Mouse (Mus musculus) Patski (cell line): ENCODE data around the gene Zan. TPM values are rescaled to one million over a fixed set of nuclear protein-coding genes. Genes with fewer than 3 reads are reported as not detected.

ENCODE experiments used
- ATAC-seq: fragments of 100-300 bp; one replicate; pipeline ENCODE4 v1.8.0; 2021
- CTCF ChIA-PET: fragments of 350-600 bp; sonication (Branson Sonifier 250); formaldehyde crosslinking; loops from one replicate; lab custom pipeline; 2022; ENCODE audit warnings: inconsistent platforms; lab: Charles Lee
- POLR2A ChIA-PET: fragments of 350-600 bp; sonication (Branson Sonifier 250); formaldehyde crosslinking; loops from one replicate; lab custom pipeline; 2022; ENCODE audit warnings: antibody characterized with exemption, inconsistent platforms; lab: Charles Lee
- DNase-seq: peaks from one replicate; pipeline ENCODE4 v3.0.0-alpha.2; 2011; ENCODE audit warnings: low read depth, low spot score
- H3K27me3 ChIP-seq: fragments of 371-371 bp; one replicate; pipeline ENCODE4 v1.5.1; 2021
- CTCF ChIP-seq: fragments of 100-300 bp; IDR thresholded peaks from one replicate; pipeline ENCODE4 v1.5.1; 2021
- in situ Hi-C: fragments of 300-500 bp; cut with MboI; formaldehyde crosslinking; loops from 3 replicates; pipeline ENCODE4 v1.11.1; 2018; ENCODE audit warnings: low pct_unique_long_range_greater_than_20kb, mixed read lengths
- polyA plus RNA-seq: library from polyadenylated mRNA; unstranded; gene quantifications from one replicate; pipeline ENCODE4 v1.2.3, GENCODE M21; 2021

The Zan gene
- polyA plus RNA-seq, 1 experiment from 2014 or later = 7.9 TPM

- no peak for DNase-seq
- TF ChIP-seq CTCF = no peak
- H3K27me3 ChIP-seq = no peaks in the 10 kb centered on the region
- in situ Hi-C loops = no loop called here
- POLR2A ChIA-PET = interaction anchor here (1.2 to 2.1 kb wide), 4 partner anchors 10 to 18 kb away, joined by 3 to 8 read pairs (median 4); no protein-coding TSS in a partner anchor
- no peak for ATAC-seq
- CTCF ChIA-PET = interaction anchor here (1.2 to 1.4 kb wide), 3 partner anchors 10 to 36 kb away, joined by 3 to 4 read pairs (median 3); partner anchors contain the start of gene Slc12a9
Observed at GRCm38 (mm10) chr5:137369665-137370064, 107.2 kb downstream of the Zan start.

DNA sequence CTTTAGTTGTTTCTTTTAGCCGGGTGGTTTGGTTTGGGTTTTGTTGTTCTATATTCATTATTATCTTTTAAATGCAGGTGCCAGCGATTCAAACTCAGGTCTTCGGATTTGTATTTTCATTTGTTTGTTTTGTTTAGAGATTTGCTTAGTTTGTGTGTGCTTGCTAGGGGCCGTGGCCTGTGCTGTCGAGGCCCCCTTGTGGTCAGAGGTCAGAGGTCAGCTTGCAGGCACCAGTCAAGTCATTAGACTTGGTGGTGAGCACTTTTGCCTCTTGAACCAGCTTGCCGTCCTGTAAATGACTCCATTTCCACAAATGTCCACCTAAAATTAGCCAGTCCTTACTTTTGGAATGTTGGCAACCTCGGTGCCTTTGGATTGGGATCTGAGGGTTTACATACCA lies 118.5 kb downstream of the Zan start:
- H3K27me3 ChIP-seq = no peaks in the 10 kb centered on the region
- DNase-seq = no peak
- ATAC-seq = no peak
- in situ Hi-C loops = no loop called here
- ChIA-PET CTCF (interaction anchor here (2.7 to 3.0 kb wide), 2 partner anchors 17 to 24 kb away, joined by 7 to 9 read pairs; no protein-coding TSS in a partner anchor), POLR2A (interaction anchor here (0.6 to 1.5 kb wide), 3 partner anchors 9 to 152 kb away, joined by 3 to 4 read pairs (median 4); no protein-coding TSS in a partner anchor)
- no peak for TF ChIP-seq CTCF

DNA sequence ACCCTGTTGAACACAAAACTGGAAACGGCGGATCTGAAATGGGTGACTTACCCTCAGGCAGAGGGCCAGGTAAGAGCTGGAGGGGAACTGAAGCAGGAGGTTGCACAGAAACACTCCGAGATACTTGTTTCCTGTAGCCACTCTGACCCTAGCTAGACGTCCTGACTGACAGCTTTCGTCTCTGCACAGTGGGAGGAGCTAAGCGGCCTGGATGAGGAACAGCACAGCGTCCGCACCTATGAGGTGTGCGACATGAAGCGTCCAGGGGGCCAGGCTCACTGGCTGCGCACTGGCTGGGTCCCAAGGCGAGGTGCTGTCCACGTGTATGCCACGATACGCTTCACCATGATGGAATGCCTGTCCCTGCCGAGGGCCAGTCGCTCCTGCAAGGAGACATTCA lies 122.8 kb downstream of the Zan start:
- CTCF ChIA-PET = interaction anchor here (1.4 to 2.7 kb wide), 2 partner anchors 10 to 18 kb away, joined by 3 to 6 read pairs; no protein-coding TSS in a partner anchor
- ATAC-seq (no peak), DNase-seq (no peak)
- H3K27me3 ChIP-seq = no peaks in the 10 kb centered on the region
- POLR2A ChIA-PET = interaction anchor here (1.1 to 1.6 kb wide), 3 partner anchors 16 to 31 kb away, joined by 3 to 5 read pairs (median 3); no protein-coding TSS in a partner anchor
- no peak for TF ChIP-seq CTCF
- in situ Hi-C loops = no loop called here

DNA sequence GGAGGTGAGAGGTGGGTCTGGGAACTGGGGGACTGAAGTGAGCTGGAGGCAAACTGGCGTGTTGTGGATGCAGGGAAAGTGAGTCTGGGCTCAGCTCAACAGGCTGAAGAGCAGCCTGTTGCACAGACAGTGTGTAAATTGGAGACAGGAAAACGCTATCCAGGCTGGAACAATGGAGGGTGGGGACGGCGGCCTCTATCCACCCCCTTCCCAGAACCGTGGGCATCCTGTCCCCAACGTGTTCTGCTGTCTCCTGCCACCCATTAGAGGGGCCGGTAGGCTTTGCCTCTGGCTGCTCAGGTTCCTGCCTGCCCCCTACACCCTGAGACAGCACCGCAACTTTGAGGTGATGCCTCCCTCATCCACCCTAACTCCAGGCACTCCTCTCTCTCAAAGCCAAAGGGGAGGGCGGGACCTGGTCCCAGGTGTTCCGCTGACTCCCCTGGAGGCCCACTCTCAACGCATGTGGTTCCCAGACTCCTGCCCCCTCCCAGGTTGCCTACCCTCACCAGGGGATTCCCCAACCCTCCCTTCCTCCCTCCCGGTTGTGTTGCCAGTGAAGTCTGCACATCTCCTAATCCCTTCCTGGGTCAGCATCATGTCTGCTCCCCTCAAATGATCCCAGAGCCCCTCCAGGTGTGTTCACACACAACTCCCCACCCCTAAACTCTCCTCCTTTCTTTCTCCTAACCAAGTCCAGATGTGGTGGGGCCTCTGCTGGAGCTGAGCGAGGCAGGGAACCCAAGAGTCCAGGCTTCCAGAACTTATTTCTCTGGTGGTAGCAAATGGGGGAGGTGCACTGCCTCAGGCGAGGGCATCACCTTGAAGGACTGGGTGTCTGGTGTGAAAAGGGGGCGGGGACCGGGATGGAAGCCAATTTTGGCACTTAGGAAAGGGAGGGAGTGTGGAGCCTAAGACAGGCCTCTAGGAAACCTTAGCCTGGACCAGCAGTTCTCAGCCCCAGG lies 124.6 kb downstream of the Zan start:
- DNase-seq (no peak), ATAC-seq (no peak)
- TF ChIP-seq CTCF = no peak
- no peaks in the 10 kb centered on the region for H3K27me3 ChIP-seq
- ChIA-PET POLR2A (interaction anchor here (0.7 to 1.0 kb wide), 2 partner anchors 17 to 26 kb away, joined by 3 to 5 read pairs; no protein-coding TSS in a partner anchor), CTCF (no interaction called here)
- in situ Hi-C loops = no loop called here

DNA sequence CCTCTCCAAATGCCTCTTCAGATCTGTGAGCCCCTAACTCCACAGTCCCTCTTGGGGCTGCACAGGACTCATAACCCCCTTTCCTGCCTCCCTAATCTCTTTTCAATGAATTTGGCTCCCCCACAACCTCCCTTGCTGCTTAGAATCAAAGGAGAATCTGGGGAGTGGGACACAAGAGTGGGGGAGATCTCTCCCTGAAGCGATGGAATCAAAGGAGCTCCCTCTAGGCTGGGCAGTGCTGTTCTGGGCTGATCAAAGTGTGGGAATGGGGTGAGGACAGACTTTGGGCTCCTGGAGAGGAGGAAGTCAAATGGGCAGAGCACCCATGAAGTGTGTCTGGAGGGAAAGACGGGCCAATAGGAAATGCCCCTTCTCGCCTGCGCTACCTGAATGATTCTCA lies 125.5 kb downstream of the Zan start:
- no peak for DNase-seq

DNA sequence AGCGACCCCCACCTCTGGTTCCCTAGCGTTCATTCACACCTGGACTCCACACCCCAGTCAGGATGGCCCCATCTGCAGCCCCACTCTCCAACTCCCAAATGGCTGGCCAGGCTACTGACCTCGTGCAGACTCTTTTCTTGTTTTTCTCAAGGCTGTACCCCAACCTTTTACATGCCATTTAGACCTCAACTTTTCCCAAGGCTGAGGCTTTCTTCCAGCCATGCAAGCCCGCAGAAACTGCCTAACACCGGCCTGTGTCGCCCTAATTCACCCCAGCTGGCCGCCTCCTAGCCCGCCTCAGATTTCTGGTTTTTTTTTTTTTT lies 125.8 kb downstream of the Zan start:
- POLR2A ChIA-PET = interaction anchor here (0.6 to 1.8 kb wide), 6 partner anchors 13 to 65 kb away, joined by 3 to 6 read pairs (median 4); partner anchors contain the start of gene Slc12a9
- CTCF ChIA-PET = no interaction called here
- in situ Hi-C loops = no loop called here

More for the DNA sequence above, 125.5 kb downstream of the Zan start:
- TF ChIP-seq CTCF = no peak
- no peaks in the 10 kb centered on the region for H3K27me3 ChIP-seq
- in situ Hi-C loops = no loop called here
- ATAC-seq = no peak
- POLR2A ChIA-PET = interaction anchor here (0.6 to 1.7 kb wide), 5 partner anchors 17 to 65 kb away, joined by 3 to 6 read pairs (median 4); partner anchors contain the start of gene Slc12a9
- CTCF ChIA-PET = no interaction called here

GRCm38 (mm10) chr5:137350205-137351057 lies 126.4 kb downstream of the Zan start:
- in situ Hi-C loops = no loop called here
- peak; percentile 8 for ATAC-seq
- DNase-seq = no peak
- no peaks in the 10 kb centered on the region for H3K27me3 ChIP-seq
- CTCF ChIA-PET = interaction anchor here (1.2 kb wide), 1 partner anchor 9 kb away, joined by 3 read pairs; no protein-coding TSS in a partner anchor
- POLR2A ChIA-PET = interaction anchor here (0.6 to 1.8 kb wide), 5 partner anchors 13 to 66 kb away, joined by 3 to 5 read pairs (median 4); partner anchors contain the start of gene Slc12a9
- no peak for TF ChIP-seq CTCF

More for the DNA sequence above, 125.8 kb downstream of the Zan start:
- no peaks in the 10 kb centered on the region for H3K27me3 ChIP-seq
- no peak for DNase-seq
- ATAC-seq = no peak
- TF ChIP-seq CTCF = no peak

DNA sequence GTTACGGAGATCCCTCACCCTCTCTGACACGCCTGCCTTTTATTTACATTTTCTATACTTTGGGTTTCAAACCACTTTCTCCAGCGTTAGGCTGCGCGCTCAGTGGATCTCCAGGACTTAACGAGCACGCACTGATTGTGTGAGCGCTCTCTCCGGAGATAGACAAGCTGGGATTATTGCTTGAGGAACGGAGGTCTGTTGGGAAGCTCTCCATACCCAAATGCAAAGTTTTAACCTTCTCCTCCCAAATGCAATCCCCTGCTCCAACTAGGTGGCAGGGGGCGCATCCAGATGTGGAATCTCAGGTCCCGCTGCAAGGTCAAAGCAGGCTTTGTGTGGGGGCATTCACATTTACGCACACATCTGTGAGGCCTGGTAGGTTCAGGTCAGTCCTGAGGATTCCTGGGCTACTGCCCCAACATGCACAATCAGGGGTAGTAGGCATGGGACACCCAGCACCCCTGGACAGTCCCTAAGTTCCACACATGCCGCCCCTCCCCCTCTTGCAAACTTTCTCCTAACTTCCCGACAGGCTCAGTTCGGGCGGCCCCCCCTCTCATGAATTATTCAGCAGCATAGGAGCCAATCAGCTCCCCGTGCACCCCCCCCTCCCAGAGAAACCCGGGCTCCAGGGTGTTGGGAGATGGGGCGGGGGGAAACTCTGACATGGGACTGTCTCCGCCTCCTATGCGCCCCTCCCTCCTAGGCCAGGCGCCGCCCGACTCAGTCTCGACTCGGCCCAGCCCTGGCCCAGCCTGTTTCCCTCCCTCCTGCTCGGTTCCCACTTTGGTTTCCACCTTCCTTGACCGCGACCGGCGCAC lies 127.3 kb downstream of the Zan start, which contains the start of gene Ephb4:
TSS of gene Ephb4 (plus strand) at position 726 of the 821 bp plus-strand sequence.
- in situ Hi-C loops = no loop called here
- ATAC-seq (peak; percentile 89), DNase-seq (peak; percentile 73)
- no peak for TF ChIP-seq CTCF
- ChIA-PET CTCF (interaction anchor here (0.6 to 1.2 kb wide), 2 partner anchors 10 to 16 kb away, joined by 3 read pairs; partner anchors contain the start of gene Slc12a9), POLR2A (interaction anchor here (1.7 to 1.8 kb wide), 2 partner anchors 15 to 25 kb away, joined by 4 to 5 read pairs; partner anchors contain the start of gene Slc12a9)
- no peaks in the 10 kb centered on the region for H3K27me3 ChIP-seq
